Mouse (Mus musculus) forebrain, postnatal 0 days (tissue): ENCODE results near the gene Wdfy3. TPM values are rescaled to one million over a fixed set of nuclear protein-coding genes. Genes with fewer than 3 reads are reported as not detected.

ENCODE experiments used
- ATAC-seq: fragments of 200-750 bp; cut with Nextera tagmentation; 2 replicates; pipeline ENCODE4 v1.8.0; 2017; ENCODE audit warnings: mild to moderate bottlenecking, moderate library complexity
- DNase-seq: peaks from one replicate; pipeline ENCODE4 v3.0.0-alpha.2; 2015
- H3K27ac ChIP-seq: fragments of 300-500 bp; sonication (generic); 2 replicates; pipeline ENCODE4 v1.5.1; 2014; ENCODE audit warnings: low read depth, mild to moderate bottlenecking, antibody characterized with exemption, low read length, moderate library complexity, mixed read lengths
- H3K27me3 ChIP-seq: fragments of 300-500 bp; sonication (generic); 2 replicates; pipeline ENCODE4 v1.6.1; 2014; ENCODE audit warnings: mild to moderate bottlenecking, low read length, mixed read lengths; ENCODE audit not compliant: insufficient read depth
- H3K36me3 ChIP-seq: fragments of 300-500 bp; sonication (generic); 2 replicates; pipeline ENCODE4 v1.6.1; 2014; ENCODE audit warnings: mild to moderate bottlenecking, moderate library complexity; ENCODE audit not compliant: insufficient read depth
- H3K4me1 ChIP-seq: fragments of 300-500 bp; sonication (generic); 2 replicates; pipeline ENCODE4 v1.6.1; 2014; ENCODE audit warnings: antibody characterized with exemption; ENCODE audit not compliant: insufficient read depth
- H3K4me2 ChIP-seq: fragments of 300-500 bp; sonication (generic); 2 replicates; pipeline ENCODE4 v1.6.1; 2014; ENCODE audit warnings: low read depth, mild to moderate bottlenecking, moderate library complexity
- H3K4me3 ChIP-seq: fragments of 300-500 bp; sonication (generic); 2 replicates; pipeline ENCODE4 v1.5.1; 2014; ENCODE audit warnings: low read depth, low read length, mixed read lengths
- H3K9ac ChIP-seq: fragments of 300-500 bp; sonication (generic); 2 replicates; pipeline ENCODE4 v1.6.1; 2014; ENCODE audit warnings: mild to moderate bottlenecking
- H3K9me3 ChIP-seq: fragments of 300-500 bp; sonication (generic); 2 replicates; pipeline ENCODE4 v1.6.1; 2016; ENCODE audit warnings: low read length
- CTCF ChIP-seq: sonication (generic); IDR thresholded peaks from 2 replicates; pipeline ENCODE4 v1.5.1; 2016; ENCODE audit warnings: antibody characterized with exemption, control low read depth, low read depth
- WGBS: fragments of 180-500 bp; shearing (Covaris S2); extraction: QIAGEN DNeasy Blood & Tissue Kit; methylation state at CpG from one replicate; pipeline ENCODE4 v1.1.7; 2014; 5-methylcytosine and 5-hydroxymethylcytosine counted together
- polyA plus RNA-seq: library from polyadenylated mRNA; unstranded; fragments of >200 nt; fragmentation: Nextera tagmentation; extraction: Ambion mirVana; gene quantifications from 2 replicates; pipeline ENCODE4 v1.2.1, GENCODE M21; 2015
- total RNA-seq: library from RNA; depleted of rRNA; stranded (reverse); fragments of >200 nt; gene quantifications from 2 replicates; pipeline ENCODE4 v1.2.3, GENCODE M21; 2014

Wdfy3 gene
- total and polyA plus RNA-seq, 2 experiments from 2014 or later, result 15.4 to 68.8 TPM

- no peak overlapping the region for H3K4me3 ChIP-seq
- 81% methylated on average over 3 of the region's 3 CpGs for WGBS
- H3K36me3 ChIP-seq, result 0 out of 2 replicates have a peak, but pooled peaks cover 8% of the 10 kb centered on the region
- H3K9me3 ChIP-seq, result no peaks in the 10 kb centered on the region
- H3K27me3 ChIP-seq, result no peaks in the 10 kb centered on the region
- no peaks in the 10 kb centered on the region for H3K4me1 ChIP-seq
- no peak overlapping the region for H3K9ac ChIP-seq
- DNase-seq (no peak), ATAC-seq (no peak)
- no peak overlapping the region for H3K27ac ChIP-seq
- H3K4me2 ChIP-seq, result no peak overlapping the region
- TF ChIP-seq CTCF, result no peak
Observed at GRCm38 (mm10) chr5:102003371-102003770, 66.3 kb downstream of the Wdfy3 start.

- DNase-seq (no peak), ATAC-seq (no peak)
- H3K36me3 ChIP-seq, result no peaks in the 10 kb centered on the region
- H3K27ac ChIP-seq, result no peak overlapping the region
- H3K27me3 ChIP-seq, result no peaks in the 10 kb centered on the region
- peak; percentile 18 for TF ChIP-seq CTCF
- no peaks in the 10 kb centered on the region for H3K9me3 ChIP-seq
- H3K9ac ChIP-seq, result no peak overlapping the region
- 74% methylated on average over 8 of the region's 8 CpGs for WGBS
- no peaks in the 10 kb centered on the region for H3K4me1 ChIP-seq
- H3K4me3 ChIP-seq, result no peak overlapping the region
- H3K4me2 ChIP-seq, result no peak overlapping the region
Observed at GRCm38 (mm10) chr5:102001026-102001425, 68.7 kb downstream of the Wdfy3 start.

- no peak for TF ChIP-seq CTCF
- Histone ChIP-seq H3K36me3 (no peaks in the 10 kb centered on the region), H3K27me3 (no peaks in the 10 kb centered on the region), H3K9me3 (no peaks in the 10 kb centered on the region), H3K4me1 (no peaks in the 10 kb centered on the region), H3K4me2 (no peak overlapping the region), H3K27ac (no peak overlapping the region), H3K4me3 (no peak overlapping the region), H3K9ac (no peak overlapping the region)
- ATAC-seq, result peak; percentile 38; the same call in 1 of the 2 replicates
- 60% methylated on average over 6 of the region's 6 CpGs for WGBS
- DNase-seq, result peak; percentile 16
Observed at GRCm38 (mm10) chr5:101998971-101999370, 70.8 kb downstream of the Wdfy3 start.

GRCm38 (mm10) chr5:101996036-101996735 lies 73.5 kb downstream of the Wdfy3 start:
- Histone ChIP-seq H3K4me1 (no peaks in the 10 kb centered on the region), H3K9me3 (no peaks in the 10 kb centered on the region), H3K4me2 (no peak overlapping the region), H3K9ac (no peak overlapping the region), H3K27ac (no peak overlapping the region), H3K4me3 (no peak overlapping the region), H3K36me3 (no peaks in the 10 kb centered on the region), H3K27me3 (no peaks in the 10 kb centered on the region)
- ATAC-seq (no peak), DNase-seq (no peak)
- 92% methylated on average over 11 of the region's 11 CpGs for WGBS
- TF ChIP-seq CTCF, result no peak

- H3K27ac ChIP-seq, result no peak overlapping the region
- no peaks in the 10 kb centered on the region for H3K27me3 ChIP-seq
- WGBS, result 81% methylated on average over 3 of the region's 3 CpGs
- H3K4me3 ChIP-seq, result no peak overlapping the region
- H3K9me3 ChIP-seq, result no peaks in the 10 kb centered on the region
- H3K36me3 ChIP-seq, result no peaks in the 10 kb centered on the region
- no peak overlapping the region for H3K9ac ChIP-seq
- H3K4me2 ChIP-seq, result no peak overlapping the region
- ATAC-seq, result no peak
- DNase-seq, result no peak
- peak; percentile 36; the same call in 1 of the 2 replicates for TF ChIP-seq CTCF
- no peaks in the 10 kb centered on the region for H3K4me1 ChIP-seq
Observed at GRCm38 (mm10) chr5:101995451-101995995, 74.2 kb downstream of the Wdfy3 start.

- Histone ChIP-seq H3K4me2 (no peak overlapping the region), H3K27me3 (no peaks in the 10 kb centered on the region), H3K9ac (no peak overlapping the region), H3K4me3 (no peak overlapping the region), H3K4me1 (no peaks in the 10 kb centered on the region), H3K36me3 (no peaks in the 10 kb centered on the region), H3K27ac (no peak overlapping the region), H3K9me3 (no peaks in the 10 kb centered on the region)
- no peak for ATAC-seq
- 45% methylated on average over 5 of the region's 5 CpGs for WGBS
- DNase-seq, result no peak
- TF ChIP-seq CTCF, result no peak
Observed at GRCm38 (mm10) chr5:101993996-101994395, 75.7 kb downstream of the Wdfy3 start.

- no peaks in the 10 kb centered on the region for H3K4me1 ChIP-seq
- no peaks in the 10 kb centered on the region for H3K9me3 ChIP-seq
- DNase-seq (no peak), ATAC-seq (no peak)
- no peaks in the 10 kb centered on the region for H3K36me3 ChIP-seq
- no peaks in the 10 kb centered on the region for H3K27me3 ChIP-seq
- no peak overlapping the region for H3K9ac ChIP-seq
- no peak overlapping the region for H3K4me3 ChIP-seq
- H3K4me2 ChIP-seq, result no peak overlapping the region
- WGBS, result 84% methylated on average over 7 of the region's 7 CpGs
- H3K27ac ChIP-seq, result no peak overlapping the region
- TF ChIP-seq CTCF, result no peak
Observed at GRCm38 (mm10) chr5:101992969-101993670, 76.6 kb downstream of the Wdfy3 start.
